Mouse (Mus musculus) frontal cortex, postnatal 14 days (tissue): ENCODE data around the gene Meioc.
"Not testable (repeated sequence)": the region's sequence is repeated elsewhere in the genome, so short reads cannot be mapped to it uniquely, and the experiment has no call there.

ENCODE experiments used
- DNase-seq, 2 experiments: peaks; one replicate each; pipeline ENCODE4 v3.0.0; 2022; ENCODE audit warnings: low spot score in 2 of 2

Gene Meioc

DNA sequence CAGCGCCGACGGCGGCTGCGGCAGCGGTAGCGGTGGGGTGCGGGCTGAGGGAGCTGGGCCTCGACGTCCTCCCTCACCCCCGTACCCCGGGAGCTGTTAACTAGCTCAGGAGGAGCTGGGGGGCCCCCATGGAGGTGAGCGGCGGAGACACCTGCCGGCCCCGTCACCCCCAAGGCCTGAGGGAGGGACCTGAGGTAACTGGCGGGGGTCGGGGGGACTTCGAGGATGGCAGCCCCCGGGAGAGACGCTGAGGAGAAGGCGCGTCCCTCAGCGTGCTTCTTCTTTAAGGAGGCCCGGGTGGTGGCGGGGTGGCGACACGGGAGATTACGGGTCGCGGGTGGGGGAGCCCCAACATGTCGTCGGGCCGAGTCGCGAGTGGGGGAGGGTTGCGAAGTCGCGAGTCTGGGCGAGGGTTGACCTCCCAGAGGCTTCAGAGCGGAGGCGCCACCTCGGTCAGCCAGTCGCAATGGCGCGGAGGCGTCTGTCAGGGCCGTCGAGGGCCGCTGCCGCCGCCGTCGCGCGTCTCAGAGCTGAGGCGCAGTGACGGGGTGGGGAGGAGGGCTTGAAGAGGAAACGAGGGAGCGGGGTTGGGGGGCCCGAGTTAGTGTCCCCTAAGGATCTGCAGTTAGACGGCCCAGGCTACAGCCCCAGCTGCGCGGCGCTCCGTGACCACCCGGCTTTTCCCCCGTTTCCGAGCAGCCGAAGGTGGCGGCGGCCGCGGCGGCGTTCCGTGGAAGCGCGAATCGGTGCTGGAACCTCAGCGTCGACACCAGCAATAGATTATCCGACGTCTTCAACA is 2.3 kb downstream of the Meioc start:
- no peak for DNase-seq

DNA sequence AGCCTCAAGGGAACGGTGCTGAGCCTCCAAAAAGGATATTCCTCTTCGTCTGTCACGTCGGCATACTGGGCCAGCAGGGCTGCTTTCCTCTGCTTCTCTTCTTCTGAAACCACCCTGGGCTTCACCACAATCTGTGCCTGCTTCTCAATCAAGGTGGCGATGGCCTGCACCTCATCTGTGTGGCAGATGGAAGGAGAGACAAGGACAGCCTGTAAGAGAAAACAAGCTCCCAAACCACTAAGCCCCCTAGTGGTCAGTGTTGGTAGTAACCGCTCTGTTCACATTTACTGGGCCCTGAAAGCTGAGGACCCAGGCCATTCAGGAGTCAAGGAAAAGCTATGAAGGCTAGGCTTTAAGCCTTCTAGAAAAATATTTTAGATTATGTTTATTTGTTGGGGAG is 26.6 kb downstream of the Meioc start:
- peak; percentile 17 to 57 for DNase-seq

DNA sequence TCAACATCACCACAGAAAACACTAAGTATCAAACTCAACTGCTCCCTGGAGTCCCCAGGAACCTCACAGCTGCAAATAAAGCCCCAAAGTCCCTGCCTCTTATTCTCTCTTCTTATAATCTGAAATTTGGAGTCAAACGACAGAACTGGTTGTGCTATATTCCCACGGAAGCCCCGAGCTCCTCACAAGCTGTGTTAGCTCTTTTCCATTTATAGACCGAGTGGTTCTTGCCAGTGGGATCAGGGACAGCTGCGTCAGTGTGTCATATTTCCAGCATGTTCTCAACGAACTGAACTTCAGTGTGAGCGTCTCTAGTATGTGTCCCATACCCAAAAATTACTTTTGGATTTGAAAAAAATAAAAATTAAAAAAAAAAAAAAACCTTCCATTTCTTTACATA is 31.8 kb downstream of the Meioc start:
- no peak for DNase-seq

DNA sequence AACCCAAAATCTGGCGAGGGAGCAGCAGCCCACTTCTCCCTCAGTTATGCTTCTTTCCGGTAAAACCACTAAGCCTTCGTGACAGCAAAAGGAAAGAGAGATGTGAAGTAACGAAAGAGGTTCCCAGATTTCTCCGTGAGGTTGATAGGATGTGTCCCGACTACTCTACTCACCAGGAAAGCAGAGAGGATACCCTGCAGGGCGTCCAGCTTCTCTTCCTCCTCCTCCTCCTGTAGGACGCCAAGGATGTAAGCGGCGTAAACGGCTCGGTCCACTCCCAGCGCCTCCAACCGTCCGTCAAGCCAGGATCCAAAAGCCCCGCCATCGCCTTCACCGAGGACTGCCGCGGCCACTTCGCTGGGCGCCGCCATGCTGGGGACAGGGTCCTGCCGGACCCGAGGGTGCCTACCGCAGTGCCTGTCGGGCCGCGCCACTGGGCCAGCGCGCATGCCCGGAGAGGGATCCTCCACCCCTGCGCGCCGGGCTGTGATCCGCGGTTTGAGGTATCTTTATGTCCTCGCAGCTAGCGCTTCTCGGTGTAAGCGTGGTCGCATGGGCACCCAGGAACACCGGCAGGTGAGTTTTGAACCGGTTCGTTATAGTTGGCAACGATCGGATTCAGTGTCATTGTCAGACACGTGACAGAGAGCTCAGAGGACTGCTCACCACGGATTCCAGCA is 34.0 kb downstream of the Meioc start, which contains the start of gene Ccdc43:
TSS of gene Ccdc43 (minus strand) at position 445 of the 680 bp plus-strand sequence.
- DNase-seq = peak; percentile 62 to 81

DNA sequence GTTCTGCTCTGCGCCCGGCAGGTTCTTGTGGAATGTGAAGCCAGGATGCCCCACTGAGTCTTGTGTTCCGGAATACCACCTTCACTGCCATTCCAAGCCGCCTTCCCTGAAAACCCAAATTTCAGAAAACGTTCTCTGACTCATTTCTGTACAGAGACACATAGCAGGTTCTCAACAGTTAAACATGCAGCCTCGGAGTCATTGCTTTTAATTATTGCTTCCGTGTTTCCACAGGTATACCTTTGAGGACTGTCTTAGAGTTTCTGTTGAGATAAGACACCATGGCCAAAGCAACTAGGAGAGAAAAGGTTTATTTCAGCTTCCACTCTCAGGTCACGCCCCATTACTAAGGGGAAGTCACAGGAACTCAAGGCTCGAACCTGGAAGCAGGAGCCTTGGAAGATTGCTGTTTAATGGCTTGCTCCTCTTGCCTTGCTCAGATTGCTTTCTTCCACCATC is 34.5 kb downstream of the Meioc start:
- DNase-seq = no peak

DNA sequence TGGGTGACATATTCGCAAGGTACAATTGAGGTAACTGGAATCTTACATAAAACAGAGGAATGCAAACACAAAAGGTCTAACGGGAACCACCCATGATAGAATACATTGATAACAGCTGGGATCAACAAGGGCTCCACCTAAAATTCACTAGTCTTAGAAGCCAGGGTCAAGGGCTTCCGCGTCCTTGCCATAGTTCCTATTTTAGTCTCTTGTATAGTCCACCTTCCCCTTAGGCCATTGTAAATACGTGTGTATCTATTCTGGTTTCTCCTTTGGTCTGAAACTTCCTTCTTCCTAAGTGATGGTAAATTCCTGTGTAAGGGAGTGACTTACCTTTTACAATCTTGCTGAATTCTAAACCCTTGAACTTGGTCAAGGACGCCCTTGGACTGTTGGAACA is 38.7 kb downstream of the Meioc start:
- DNase-seq = not testable (repeated sequence)

DNA sequence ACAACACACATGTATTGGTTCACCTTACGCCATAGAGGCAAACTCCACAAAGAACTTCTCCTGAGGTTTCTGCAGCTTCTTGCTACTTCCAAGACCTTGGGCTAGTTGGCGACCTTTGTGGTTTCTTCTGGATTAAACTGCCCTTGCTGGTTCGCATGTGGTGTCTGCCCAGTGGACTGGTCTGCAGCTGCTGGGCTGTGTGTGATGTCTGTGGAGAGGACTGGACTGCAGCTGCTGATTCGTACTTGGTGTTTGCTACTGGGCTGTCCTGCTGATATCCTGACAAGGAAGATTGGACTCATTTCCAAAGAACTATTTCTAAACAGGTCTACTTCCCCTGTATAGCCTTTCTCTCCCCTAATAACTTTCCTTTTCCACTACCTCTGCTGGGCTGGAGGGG is 48.9 kb downstream of the Meioc start:
- no peak for DNase-seq

DNA sequence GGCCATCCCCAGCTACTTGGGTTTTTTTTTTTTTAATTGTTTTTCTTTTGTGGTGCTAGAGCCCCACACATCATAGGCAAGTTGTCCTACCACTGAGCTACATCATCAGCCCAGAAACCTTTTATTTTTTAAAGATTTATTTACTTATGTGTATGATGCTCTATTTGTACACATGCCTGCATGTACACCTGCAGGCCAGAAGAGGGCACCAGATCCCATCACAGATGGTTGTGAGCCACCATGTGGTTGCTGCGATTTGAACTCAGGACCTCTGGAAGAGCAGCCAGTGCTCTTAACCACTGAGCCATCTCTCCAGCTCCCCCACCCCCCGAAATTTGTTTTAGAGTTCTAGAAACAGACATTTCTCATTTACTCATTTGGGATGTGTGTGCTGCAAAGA is 51.1 kb downstream of the Meioc start:
- not testable (repeated sequence) for DNase-seq

DNA sequence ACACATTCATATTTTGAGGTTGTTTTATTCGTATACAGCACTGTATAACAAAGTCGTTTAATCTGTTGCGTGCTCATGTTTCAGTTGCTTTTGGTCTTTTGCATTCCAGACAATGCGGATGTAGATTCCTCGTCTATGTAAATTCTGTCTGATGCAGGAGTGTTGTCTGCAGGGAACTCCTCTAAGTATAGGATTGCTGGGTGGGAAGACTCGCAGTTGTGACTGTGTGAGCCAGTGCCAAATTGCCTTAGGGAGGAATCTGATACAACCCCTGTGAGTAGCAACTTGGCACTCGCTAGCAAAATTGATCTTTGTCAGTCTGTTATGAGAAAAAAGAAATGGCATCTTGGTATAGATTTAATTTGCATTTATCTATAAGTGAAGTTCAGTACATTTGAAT is 52.6 kb downstream of the Meioc start:
- no peak for DNase-seq

DNA sequence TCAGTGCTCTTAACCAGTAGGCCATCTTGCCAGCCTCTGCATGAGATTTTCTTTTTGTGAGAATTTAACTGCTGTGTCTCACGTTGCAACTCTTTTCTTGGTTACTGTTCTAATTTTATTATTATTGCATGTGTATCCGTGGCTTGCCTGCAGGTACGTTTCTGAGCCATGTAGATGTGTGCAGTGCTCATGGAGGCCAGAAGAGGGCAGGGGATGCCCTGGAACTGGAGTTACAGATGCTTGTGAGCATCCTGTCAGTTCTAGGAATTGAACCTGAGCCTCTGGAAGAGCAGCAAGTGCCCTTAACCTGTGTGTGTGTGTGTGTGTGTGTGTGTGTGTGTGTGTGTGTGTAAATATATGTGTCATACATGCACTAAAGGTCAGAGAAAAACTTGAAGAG is 62.1 kb downstream of the Meioc start:
- DNase-seq = no peak

DNA sequence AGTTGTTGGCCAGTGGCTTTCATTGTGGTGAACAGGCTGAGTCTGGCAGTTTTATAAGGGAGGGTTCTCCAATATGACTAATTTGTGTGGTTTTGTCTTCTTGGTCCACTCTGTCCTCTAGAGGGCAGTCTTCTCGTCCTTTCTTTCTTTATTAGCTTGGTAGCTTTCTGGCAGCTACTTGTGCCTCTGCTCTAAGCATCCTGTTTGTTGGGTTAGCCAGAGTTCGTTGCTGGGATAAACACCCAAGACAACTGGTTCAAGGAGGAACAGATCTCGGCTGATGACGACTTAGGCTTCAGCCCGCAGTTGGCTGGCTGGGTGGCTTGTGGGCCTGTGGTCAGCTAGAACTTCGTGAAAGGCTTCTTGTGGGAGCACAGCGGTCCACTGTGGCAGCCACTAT is 65.1 kb downstream of the Meioc start:
- DNase-seq = no peak

DNA sequence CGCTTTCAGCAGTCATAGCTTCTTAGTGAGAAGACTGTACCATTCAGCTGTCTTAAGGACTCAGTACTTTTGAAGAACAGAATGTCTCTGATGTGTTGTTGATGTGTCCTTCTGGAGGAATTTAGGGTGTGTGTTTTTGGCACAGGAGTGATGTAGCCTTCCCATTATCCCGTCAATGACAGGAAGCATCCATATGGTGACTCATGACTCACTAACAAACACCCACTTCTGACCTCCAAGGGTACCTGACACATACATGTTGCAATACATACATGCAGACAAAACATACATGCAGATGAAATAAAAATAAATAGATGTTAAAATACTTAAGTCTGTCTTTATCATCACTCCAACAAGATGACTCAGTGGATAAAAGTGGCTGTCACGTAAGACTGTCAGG is 66.3 kb downstream of the Meioc start:
- DNase-seq = no peak

DNA sequence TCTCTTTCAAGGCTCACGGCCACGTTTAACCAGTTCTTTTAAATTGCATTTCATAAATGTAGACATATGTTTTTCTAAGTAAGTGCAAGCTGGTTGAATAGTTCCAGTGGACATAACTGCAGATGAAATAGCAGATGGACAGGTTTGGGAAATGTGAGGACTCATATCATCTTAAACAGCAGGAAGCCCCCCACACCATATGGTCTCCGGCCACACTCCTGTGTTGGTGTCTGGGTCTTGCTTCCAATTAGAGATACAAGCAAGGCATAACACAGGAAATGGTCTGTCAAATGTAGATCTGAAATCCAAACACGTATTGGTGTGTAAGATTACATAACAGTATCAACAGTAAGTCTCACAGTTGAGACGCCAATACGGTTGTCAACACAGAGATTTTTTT is 67.8 kb downstream of the Meioc start:
- no peak for DNase-seq
